Mouse (Mus musculus) left cerebral cortex, adult 11 months (tissue): Measurements from ENCODE around the gene Zdhhc7.

Experiments
- DNase-seq: peaks from one replicate; pipeline ENCODE4 v3.0.0; 2022; ENCODE audit warnings: low spot score

Zdhhc7 gene

DNA sequence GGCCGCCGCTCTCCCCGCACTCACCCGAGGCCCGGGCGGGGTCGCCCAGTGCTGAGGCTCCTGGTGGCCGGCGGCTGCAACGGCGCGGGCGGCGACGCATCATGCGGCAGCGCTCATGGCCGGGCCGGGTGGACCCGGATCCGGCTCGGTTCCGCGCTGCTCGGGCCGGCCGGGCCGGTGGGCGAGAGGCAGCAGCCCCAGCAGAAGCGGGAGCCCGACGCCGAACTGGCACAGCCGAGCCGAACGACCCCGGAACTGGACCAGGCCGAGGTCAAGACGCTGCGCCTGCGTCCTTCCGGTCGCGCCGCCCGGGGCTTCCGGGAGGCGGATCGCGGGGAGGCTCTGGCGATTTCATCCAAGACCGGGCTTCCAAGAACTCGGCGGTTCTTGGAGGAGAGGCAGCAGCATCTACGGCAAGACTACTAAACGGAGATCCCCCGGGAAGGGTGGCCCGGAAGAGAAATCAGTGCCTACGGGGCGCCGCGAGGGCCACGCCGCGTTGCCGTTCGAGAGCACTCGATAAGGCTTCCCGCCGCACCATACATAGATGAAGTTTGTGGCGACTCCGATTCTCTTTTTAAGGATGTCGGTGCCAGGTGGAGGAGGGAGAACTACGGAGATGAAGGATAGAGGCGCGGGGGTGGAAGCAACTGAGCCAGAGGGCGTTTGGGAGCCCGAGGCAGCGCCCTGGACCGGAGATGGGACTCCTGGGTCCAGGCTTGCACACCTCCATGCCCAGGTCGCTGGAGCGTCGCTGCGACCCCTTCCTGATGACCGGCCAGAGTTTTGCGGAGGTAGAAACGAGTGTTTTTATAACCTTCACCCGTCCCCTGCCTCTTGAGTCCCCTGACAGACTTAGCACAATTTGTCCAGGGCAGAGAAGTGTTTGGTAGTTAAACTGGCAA, at the start of gene Zdhhc7:
Gene Zdhhc7, minus strand, starts transcription at position 415 of the 905 bp plus-strand sequence.
- peak; percentile 73 for DNase-seq

- DNase-seq: no peak
These were observed 48.7 kb upstream of the Zdhhc7 start for GRCm38 (mm10) chr8:120150028-120150427.

GRCm38 (mm10) chr8:120146051-120146450, 44.8 kb upstream of the Zdhhc7 start:
- no peak for DNase-seq

DNA sequence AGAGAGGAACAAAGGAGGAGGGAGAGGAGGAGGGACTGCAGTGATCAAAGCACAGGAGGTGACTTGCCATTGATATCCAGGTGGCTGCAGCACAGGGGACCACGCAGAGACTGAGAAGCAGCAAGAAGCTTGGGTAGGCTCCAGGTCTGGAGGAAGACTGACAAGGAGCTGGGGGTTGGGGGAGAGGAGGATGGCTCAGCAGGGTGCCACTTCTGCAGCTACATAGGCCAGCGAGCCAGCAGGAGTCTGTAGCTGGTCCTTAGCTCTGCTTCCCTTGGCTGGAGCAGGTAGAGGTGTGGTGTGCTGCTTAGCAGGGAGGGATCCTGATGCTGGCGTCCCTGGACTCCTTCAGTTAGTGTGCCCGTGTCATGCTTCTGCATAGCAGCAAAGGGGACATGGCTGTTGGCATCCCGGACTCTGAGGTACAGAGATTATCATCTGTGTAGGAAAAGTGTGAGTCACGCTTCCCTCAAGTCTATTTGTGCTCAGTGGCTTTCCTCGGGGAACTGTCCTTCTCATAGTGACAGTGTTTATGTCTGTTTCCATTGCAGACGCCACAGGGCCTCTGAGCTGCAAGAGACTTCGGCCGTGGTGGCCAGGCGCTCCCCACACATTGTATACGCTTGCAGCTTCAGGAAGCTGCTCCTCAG, 43.5 kb upstream of the Zdhhc7 start:
- peak; percentile 47 for DNase-seq

DNA sequence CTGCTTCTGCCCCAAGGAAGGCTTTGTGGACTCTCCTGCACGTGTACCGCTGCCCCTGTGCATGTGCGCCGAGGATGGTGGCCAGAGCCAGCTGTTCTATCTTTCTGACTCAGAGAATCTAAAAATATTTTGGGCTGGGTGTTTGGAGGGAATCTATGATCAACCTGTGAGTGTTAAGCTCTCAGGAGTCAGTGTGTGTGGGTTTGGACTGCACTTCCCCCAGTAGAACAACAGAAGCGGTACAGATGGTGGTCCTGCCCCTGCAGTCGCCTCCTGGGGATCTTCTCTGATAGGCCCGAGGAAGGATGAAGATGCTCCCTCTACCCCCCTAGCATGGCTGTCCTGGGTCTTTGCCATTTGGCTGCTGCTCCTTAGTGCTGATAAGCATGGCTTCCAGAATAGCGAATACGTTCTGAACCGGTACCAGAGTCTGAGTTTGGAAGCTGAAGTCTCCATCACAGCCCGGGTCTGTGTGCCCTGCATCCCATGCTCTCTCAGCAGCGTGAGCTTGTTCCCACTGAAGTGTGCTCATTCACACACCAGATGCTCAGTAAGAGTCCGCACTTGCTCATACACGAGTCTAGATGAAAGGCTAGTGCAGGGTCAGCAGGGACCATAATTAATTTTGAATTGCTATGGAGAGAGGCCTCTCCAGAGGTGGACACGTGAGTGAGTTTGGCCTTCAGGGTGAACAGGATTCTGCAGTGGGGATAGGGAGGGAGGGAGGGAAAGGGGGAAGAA, 42.8 kb upstream of the Zdhhc7 start:
- DNase-seq: peak; percentile 53

GRCm38 (mm10) chr8:120140769-120141168, 39.5 kb upstream of the Zdhhc7 start:
- no peak for DNase-seq

DNA sequence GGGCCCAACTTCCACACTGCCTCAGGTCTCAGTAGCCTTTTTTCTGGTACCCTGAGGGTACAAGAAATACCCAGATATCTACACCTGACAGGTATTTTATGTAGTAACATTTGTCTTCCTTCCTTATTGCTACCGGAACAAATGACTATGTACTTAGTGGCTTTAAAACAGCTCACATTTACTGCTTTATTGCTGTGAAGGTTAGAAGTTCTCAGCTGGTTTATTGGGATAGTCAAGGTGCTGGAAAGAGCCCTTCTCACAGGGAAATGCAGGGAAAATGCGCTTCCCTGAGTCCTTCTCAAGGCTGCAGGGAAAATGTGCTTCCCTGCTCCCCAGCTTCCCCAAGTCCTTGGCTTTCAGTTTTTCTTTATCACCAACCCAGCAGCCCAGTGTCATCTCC, 37.7 kb upstream of the Zdhhc7 start:
- DNase-seq: no peak

- DNase-seq: peak; percentile 66
These were observed 35.3 kb upstream of the Zdhhc7 start for GRCm38 (mm10) chr8:120136618-120137017.

DNA sequence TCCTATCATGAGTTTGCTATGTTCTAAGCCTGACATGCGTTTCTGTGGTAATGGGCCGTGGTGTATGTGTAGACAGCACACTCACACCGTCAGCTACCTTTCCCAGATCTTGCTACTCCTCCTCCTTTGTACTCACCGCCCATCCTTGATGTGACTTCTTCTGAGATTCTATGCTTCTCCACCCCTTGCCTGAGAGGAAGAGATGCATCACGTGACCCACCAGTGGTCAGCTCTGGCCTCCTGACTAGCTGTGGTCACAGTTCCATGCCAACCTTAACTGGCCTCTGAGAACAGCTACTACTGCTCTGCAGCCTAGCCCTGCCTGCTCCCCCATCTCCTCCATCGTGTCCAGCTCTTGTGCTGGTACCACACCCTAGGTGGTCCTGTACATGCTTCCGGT, 34.4 kb upstream of the Zdhhc7 start:
- DNase-seq: no peak

DNA sequence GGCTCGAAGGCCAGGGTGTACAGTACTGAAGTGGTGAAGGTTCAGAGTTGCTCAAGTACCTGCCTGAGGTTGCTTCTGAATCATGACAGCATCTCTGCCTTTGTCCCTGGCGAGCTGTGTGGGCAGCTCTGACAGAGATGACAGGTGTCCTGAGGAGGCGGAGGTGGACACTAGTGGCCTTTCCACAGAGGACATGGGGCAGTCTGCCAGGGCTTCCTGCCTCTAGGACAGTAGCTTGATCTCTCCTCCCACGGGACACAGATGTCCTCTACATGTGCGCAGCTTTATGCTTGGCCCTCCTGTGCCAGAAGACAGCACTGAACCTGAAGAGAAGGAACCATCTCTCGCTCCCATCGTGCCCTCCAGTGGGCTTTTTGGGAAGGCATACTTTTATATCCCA, 31.9 kb upstream of the Zdhhc7 start:
- DNase-seq: no peak

- DNase-seq: no peak
These were observed 29.9 kb upstream of the Zdhhc7 start for GRCm38 (mm10) chr8:120131158-120131557.

- DNase-seq: no peak
These were observed 28.3 kb upstream of the Zdhhc7 start for GRCm38 (mm10) chr8:120129547-120129946.

DNA sequence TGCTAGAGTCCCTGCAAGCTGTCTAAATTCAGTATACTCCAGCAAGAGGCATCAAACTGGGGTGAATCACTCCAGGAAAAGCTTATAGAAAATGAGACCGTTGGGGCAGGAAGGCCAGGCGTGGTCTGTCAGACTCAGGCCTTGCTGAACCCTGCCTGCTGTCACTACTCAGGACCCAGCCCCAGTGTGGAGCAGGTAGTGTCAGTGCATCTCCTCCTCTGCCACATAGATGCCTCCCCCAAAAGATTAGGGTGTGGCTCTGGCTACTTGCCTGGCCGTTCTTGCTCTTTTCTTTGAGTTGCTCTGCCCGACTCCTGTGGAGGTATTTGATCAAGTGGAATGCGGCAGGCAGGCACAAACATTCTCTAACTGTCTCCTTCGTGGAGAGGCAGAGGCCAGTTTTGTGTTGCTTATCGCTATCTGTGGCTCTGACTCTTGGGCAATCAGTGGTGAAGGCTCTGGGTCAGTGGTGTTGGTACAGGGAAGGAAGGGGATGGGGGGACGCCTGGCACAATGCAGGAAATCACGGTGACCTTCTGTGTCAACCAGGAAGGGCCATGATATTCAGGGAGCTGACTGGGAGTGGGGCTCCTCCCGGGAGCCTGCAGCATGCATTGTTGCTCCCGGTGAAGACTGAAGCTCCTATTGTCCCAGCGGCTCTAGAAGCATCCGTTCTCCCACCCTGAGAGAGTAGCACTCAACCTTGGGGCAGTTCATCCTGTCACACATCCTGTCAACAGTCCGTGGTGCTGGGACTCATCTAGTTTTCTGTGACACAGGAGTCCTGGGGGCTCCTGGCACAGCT, 25.3 kb upstream of the Zdhhc7 start:
- DNase-seq: no peak

- DNase-seq: no peak
These were observed 23.6 kb upstream of the Zdhhc7 start for GRCm38 (mm10) chr8:120124836-120125389.

DNA sequence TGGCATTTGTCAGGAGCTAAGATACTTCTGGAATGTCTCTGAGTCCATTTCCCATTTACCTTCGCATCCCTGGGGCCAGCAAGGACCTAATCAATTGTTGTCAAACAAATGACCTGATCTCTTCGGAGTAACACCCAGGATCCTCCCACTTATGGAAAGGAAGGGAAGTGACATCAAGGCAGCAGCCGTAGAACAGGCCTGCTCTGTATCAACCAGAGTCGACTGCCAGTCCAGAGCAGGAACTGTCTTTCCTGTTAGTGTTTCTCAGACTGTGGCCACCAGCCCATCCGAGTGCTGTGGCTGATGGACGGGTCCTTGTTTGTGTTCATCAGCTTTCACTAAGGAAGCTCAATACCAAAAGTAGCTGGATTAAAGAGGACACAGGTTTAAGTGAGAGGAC, 23.0 kb upstream of the Zdhhc7 start:
- DNase-seq: no peak

- DNase-seq: no peak
These were observed 19.7 kb upstream of the Zdhhc7 start for GRCm38 (mm10) chr8:120120951-120121350.

DNA sequence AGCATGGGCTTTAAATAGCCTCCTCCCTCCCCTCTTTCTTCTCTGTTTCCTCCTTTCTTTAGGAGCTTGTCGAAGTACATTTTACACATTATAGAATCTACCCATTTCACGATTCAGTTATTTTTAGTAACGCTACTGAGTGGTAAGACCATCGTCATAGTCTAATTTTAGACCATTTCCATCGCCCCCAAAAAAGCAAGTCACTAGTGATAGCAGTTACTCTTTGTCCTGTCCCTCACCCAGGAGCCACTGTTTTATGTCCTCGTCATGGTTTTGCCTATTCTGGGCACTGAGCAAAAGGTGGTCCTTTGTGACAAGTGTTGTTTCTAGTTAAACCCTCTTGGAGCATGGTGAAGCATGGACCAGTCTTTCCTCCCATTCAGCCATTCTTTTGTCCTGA, 18.6 kb upstream of the Zdhhc7 start:
- DNase-seq: no peak

DNA sequence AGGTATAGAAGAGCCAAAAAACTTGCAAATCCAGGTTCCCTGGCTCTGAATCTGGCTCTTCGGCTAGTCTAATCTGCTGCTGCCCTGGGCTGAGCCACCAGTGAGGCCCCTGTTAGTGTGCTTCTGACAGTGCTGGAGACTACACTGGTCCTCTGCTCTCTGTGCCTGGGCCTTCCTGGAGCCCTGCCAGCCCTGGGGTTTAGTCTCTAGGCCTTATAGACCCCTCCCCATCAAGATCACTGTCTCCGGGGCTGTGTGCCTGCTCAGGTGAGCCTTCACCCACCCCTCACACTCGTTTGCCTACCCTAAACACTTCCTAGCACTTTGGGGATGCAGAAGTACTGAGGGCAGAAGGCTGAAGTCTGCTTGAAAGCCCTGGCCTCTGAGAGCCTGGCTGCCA, 18.1 kb upstream of the Zdhhc7 start:
- no peak for DNase-seq

GRCm38 (mm10) chr8:120118847-120119246, 17.6 kb upstream of the Zdhhc7 start:
- DNase-seq: no peak

GRCm38 (mm10) chr8:120118162-120118561, 16.9 kb upstream of the Zdhhc7 start:
- DNase-seq: no peak

GRCm38 (mm10) chr8:120116600-120116999, 15.3 kb upstream of the Zdhhc7 start:
- no peak for DNase-seq
